Mouse (Mus musculus): ENCODE results near the gene Cdc42ep3. TPM values are rescaled to one million over a fixed set of nuclear protein-coding genes. Genes with fewer than 3 reads are reported as not detected.

Cdc42ep3 gene
- total and polyA plus RNA-seq, 3 experiments = 3.9 to 30.8 (median 7.6) TPM

GRCm38 (mm10) chr17:79398416-79398815 lies 43.5 kb upstream of the Cdc42ep3 start:
- DNase-seq (ENCODE audit: extremely low read depth) = no peak
- H3K36me3 ChIP-seq (replicated peaks in 1 of 2; ENCODE audit: control insufficient read depth in 1 of 2, insufficient read depth in 1 of 2, low read length in 1 of 2) = no peaks in the 10 kb centered on the region

GRCm38 (mm10) chr17:79394799-79395198 lies 39.9 kb upstream of the Cdc42ep3 start:
- DNase-seq (ENCODE audit: extremely low read depth) = no peak
- in situ Hi-C loops (cut with MboI; ENCODE audit: low pct_ligation_motif_present, low pct_unique_long_range_greater_than_20kb, low sequenced_read_pairs) (no loop called here), dilution Hi-C loops (cut with MboI; ENCODE audit: extremely low pct_ligation_motif_present, extremely low pct_unique_long_range_greater_than_20kb, low sequenced_read_pairs) (no loop called here)
- Histone ChIP-seq H3K9me3 (replicated peaks; ENCODE audit: low read length) (no peaks in the 10 kb centered on the region), H3K79me2 (replicated peaks; ENCODE audit: control insufficient read depth, extremely low read depth, insufficient read depth, poor library complexity, severe bottlenecking) (no peaks in the 10 kb centered on the region), H3K4me2 (ENCODE audit: insufficient read depth, low read depth, poor library complexity, severe bottlenecking) (no peak overlapping the region), H3K36me3 (replicated peaks in 1 of 2; ENCODE audit: control insufficient read depth in 1 of 2, insufficient read depth in 1 of 2, low read length in 1 of 2) (no peaks in the 10 kb centered on the region), H3K27me3 (replicated peaks) (no peaks in the 10 kb centered on the region), H3K4me3 (replicated peaks in 1 of 3; ENCODE audit: low read depth in 2 of 3, low read length in 2 of 3, poor library complexity in 1 of 3) (no peak overlapping the region), H3K27ac (ENCODE audit: insufficient read depth, low read depth) (no peak overlapping the region), H3K4me1 (ENCODE audit: control insufficient read depth in 1 of 2, insufficient read depth in 2 of 2) (no peaks in the 10 kb centered on the region), H3K9ac (ENCODE audit: insufficient read depth, low read depth) (no peak overlapping the region)
- TF ChIP-seq HCFC1 (IDR thresholded peaks at IDR 0.05; ENCODE audit: low read depth, low read length) (no peak), USF1 (IDR thresholded peaks at IDR 0.05; ENCODE audit: low read depth, low read length) (no peak), IRF4 (IDR thresholded peaks at IDR 0.05; ENCODE audit: low read depth, low read length) (no peak), KAT2A (IDR thresholded peaks at IDR 0.05; ENCODE audit: insufficient replicate concordance, low read length) (no peak), CHD1 (IDR thresholded peaks at IDR 0.05; ENCODE audit: low read depth, low read length) (no peak), EP300 (IDR thresholded peaks at IDR 0.05; ENCODE audit: low read length) (no peak)

More at GRCm38 (mm10) chr17:79398416-79398815, 43.5 kb upstream of the Cdc42ep3 start:
- H3K9me3 ChIP-seq (replicated peaks; ENCODE audit: low read length) = no peaks in the 10 kb centered on the region
- H3K4me2 ChIP-seq (ENCODE audit: insufficient read depth, low read depth, poor library complexity, severe bottlenecking) = no peak overlapping the region
- no peaks in the 10 kb centered on the region for H3K79me2 ChIP-seq (replicated peaks; ENCODE audit: control insufficient read depth, extremely low read depth, insufficient read depth, poor library complexity, severe bottlenecking)
- H3K4me3 ChIP-seq (replicated peaks in 1 of 3; ENCODE audit: low read depth in 2 of 3, low read length in 2 of 3, poor library complexity in 1 of 3) = no peak overlapping the region
- no peaks in the 10 kb centered on the region for H3K27me3 ChIP-seq (replicated peaks)
- H3K27ac ChIP-seq (ENCODE audit: insufficient read depth, low read depth) = no peak overlapping the region
- dilution Hi-C loops (cut with MboI; ENCODE audit: extremely low pct_ligation_motif_present, extremely low pct_unique_long_range_greater_than_20kb, low sequenced_read_pairs) (no loop called here), in situ Hi-C loops (cut with MboI; ENCODE audit: low pct_ligation_motif_present, low pct_unique_long_range_greater_than_20kb, low sequenced_read_pairs) (no loop called here)
- no peaks in the 10 kb centered on the region for H3K4me1 ChIP-seq (ENCODE audit: control insufficient read depth in 1 of 2, insufficient read depth in 2 of 2)
- no peak overlapping the region for H3K9ac ChIP-seq (ENCODE audit: insufficient read depth, low read depth)
- TF ChIP-seq SIN3A (IDR thresholded peaks at IDR 0.05; ENCODE audit: low read length) (no peak), ZC3H11A (IDR thresholded peaks at IDR 0.05; ENCODE audit: low read depth, low read length) (no peak), RCOR1 (conservative IDR thresholded peaks at IDR 0.05; ENCODE audit: low read depth, low read length) (no peak), MAFK (IDR thresholded peaks at IDR 0.05; ENCODE audit: insufficient replicate concordance, low read length) (no peak), RAD21 (IDR thresholded peaks at IDR 0.05; ENCODE audit: low read depth, low read length) (no peak), ZKSCAN1 (IDR thresholded peaks at IDR 0.05; ENCODE audit: borderline replicate concordance, low read depth, low read length) (no peak), NRF1 (IDR thresholded peaks at IDR 0.05; ENCODE audit: low read depth, low read length) (no peak), UBTF (IDR thresholded peaks at IDR 0.05; ENCODE audit: low read depth, low read length) (no peak)

- no peaks in the 10 kb centered on the region for H3K36me3 ChIP-seq (replicated peaks in 1 of 2; ENCODE audit: control insufficient read depth in 1 of 2, insufficient read depth in 1 of 2, low read length in 1 of 2)
- no peaks in the 10 kb centered on the region for H3K9me3 ChIP-seq (replicated peaks; ENCODE audit: low read length)
- H3K79me2 ChIP-seq (replicated peaks; ENCODE audit: control insufficient read depth, extremely low read depth, insufficient read depth, poor library complexity, severe bottlenecking) = no peaks in the 10 kb centered on the region
- H3K9ac ChIP-seq (ENCODE audit: insufficient read depth, low read depth) = no peak overlapping the region
- H3K4me2 ChIP-seq (ENCODE audit: insufficient read depth, low read depth, poor library complexity, severe bottlenecking) = no peak overlapping the region
- H3K4me3 ChIP-seq (replicated peaks in 1 of 3; ENCODE audit: low read depth in 2 of 3, low read length in 2 of 3, poor library complexity in 1 of 3) = no peak overlapping the region
- in situ Hi-C loops (cut with MboI; ENCODE audit: low pct_ligation_motif_present, low pct_unique_long_range_greater_than_20kb, low sequenced_read_pairs) (no loop called here), dilution Hi-C loops (cut with MboI; ENCODE audit: extremely low pct_ligation_motif_present, extremely low pct_unique_long_range_greater_than_20kb, low sequenced_read_pairs) (no loop called here)
- H3K27me3 ChIP-seq (replicated peaks) = no peaks in the 10 kb centered on the region
- no peak overlapping the region for H3K27ac ChIP-seq (ENCODE audit: insufficient read depth, low read depth)
- DNase-seq (ENCODE audit: extremely low read depth) = no peak
- no peaks in the 10 kb centered on the region for H3K4me1 ChIP-seq (ENCODE audit: control insufficient read depth in 1 of 2, insufficient read depth in 2 of 2)
- no peak for TF ChIP-seq SIN3A (IDR thresholded peaks at IDR 0.05; ENCODE audit: low read length)
- no peak for TF ChIP-seq MYC (IDR thresholded peaks at IDR 0.05; ENCODE audit: low read depth, low read length)
- no peak for TF ChIP-seq ELF1 (IDR thresholded peaks at IDR 0.05; ENCODE audit: low read depth, low read length)
- TF ChIP-seq IRF4 (IDR thresholded peaks at IDR 0.05; ENCODE audit: low read depth, low read length) = no peak
- no peak for TF ChIP-seq ZC3H11A (IDR thresholded peaks at IDR 0.05; ENCODE audit: low read depth, low read length)
- TF ChIP-seq CHD1 (IDR thresholded peaks at IDR 0.05; ENCODE audit: low read depth, low read length) = no peak
- no peak for TF ChIP-seq KAT2A (IDR thresholded peaks at IDR 0.05; ENCODE audit: insufficient replicate concordance, low read length)
Measured at GRCm38 (mm10) chr17:79393886-79394285, 39.0 kb upstream of the Cdc42ep3 start.
